Mouse (Mus musculus): ENCODE data around the gene Fhl1.

DNA sequence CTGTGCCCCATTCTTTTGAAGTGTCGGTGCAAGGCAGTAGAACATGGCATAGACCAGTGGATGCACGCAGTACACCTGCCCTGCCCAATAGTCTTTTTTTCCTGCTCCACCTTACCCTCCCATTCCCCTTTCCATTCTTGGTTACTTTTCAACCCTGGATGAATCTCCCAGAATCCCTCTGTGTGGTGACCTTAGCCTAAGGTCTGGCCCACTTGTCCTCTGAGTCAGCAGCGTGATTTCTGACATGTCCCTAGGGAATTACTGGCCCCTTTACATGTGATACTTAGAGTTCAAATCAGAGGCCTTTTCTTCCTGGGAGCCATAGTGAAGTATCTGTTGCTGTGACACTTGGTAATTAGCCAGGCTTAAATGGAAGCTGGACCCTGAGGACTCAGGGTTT, 55.9 kb downstream of the Fhl1 start:
- TF ChIP-seq CTCF (IDR thresholded peaks at IDR 0.05; ENCODE audit: extremely low read depth, insufficient read depth, low read length) (no peak), POLR2A (IDR thresholded peaks at IDR 0.05; ENCODE audit: extremely low read depth, insufficient read depth, low read length) (no peak)
